Mouse (Mus musculus): ENCODE results near the gene Trpm2. TPM values are rescaled to one million over a fixed set of nuclear protein-coding genes. Genes with fewer than 3 reads are reported as not detected.

Gene Trpm2
- polyA plus RNA-seq, 1 experiment from 2014 or later, result 0.34 TPM

GRCm38 (mm10) chr10:77864067-77864761 is 106.1 kb downstream of the Trpm2 start:
- ATAC-seq (replicated peaks; ENCODE audit: insufficient number of reproducible peaks, insufficient read depth, low FRiP score, low read depth), result peak; percentile 74
- H3K4me1 ChIP-seq (replicated peaks), result no peaks in the 10 kb centered on the region
- H3K4me3 ChIP-seq, result peak overlapping the region; percentile 13; the same call in 1 of the 2 replicates
- H3K36me3 ChIP-seq, result no peaks in the 10 kb centered on the region
- no peak overlapping the region for H3K9ac ChIP-seq
- peak overlapping the region; percentile 33; the same call in 1 of the 2 replicates for H3K4me2 ChIP-seq
- H3K27me3 ChIP-seq, result peaks cover 11% of the 10 kb centered on the region; the same call in 1 of the 2 replicates
- 28% methylated on average over 14 of the region's 14 CpGs for WGBS
- no peak overlapping the region for H3K27ac ChIP-seq
- H3K9me3 ChIP-seq (replicated peaks), result no peaks in the 10 kb centered on the region

- no peaks in the 10 kb centered on the region for H3K4me1 ChIP-seq (replicated peaks)
- H3K4me3 ChIP-seq, result no peak within 1 kb of the TSS
- peaks cover 7% of the 10 kb centered on the region; the same call in 1 of the 2 replicates for H3K27me3 ChIP-seq
- no peaks in the 10 kb centered on the region for H3K9me3 ChIP-seq (replicated peaks)
- WGBS, result 35% methylated on average over 7 of the region's 7 CpGs
- no peak within 1 kb of the TSS for H3K27ac ChIP-seq
- ATAC-seq (replicated peaks; ENCODE audit: insufficient number of reproducible peaks, insufficient read depth, low FRiP score, low read depth), result no peak
- no peak within 1 kb of the TSS for H3K4me2 ChIP-seq
- H3K36me3 ChIP-seq, result no peaks in the 10 kb centered on the region
- no peak within 1 kb of the TSS for H3K9ac ChIP-seq
Observed at GRCm38 (mm10) chr10:77861675-77862074, 108.7 kb downstream of the Trpm2 start, which contains the start of gene Gm3285. Gene Gm3285 (plus strand): TSS chr10:77861975.

Other genes with a start within 250 kb of the Trpm2 start
- gene Krtap12-1, start 250.0 kb downstream of the Trpm2 start, polyA plus RNA-seq (2015; fragmentation: Nextera tagmentation; extraction: Ambion mirVana), result not detected in 2 replicates
- gene Gm10100, start 244.1 kb downstream of the Trpm2 start, polyA plus RNA-seq (2015; fragmentation: Nextera tagmentation; extraction: Ambion mirVana), result not detected in 2 replicates
- gene Gm18596, start 227.9 kb downstream of the Trpm2 start, polyA plus RNA-seq (2015; fragmentation: Nextera tagmentation; extraction: Ambion mirVana), result not detected in 2 replicates
- not detected in 2 replicates for gene Gm9736, start 219.2 kb downstream of the Trpm2 start, polyA plus RNA-seq (2015; fragmentation: Nextera tagmentation; extraction: Ambion mirVana)
- gene Gm3233, start 210.9 kb downstream of the Trpm2 start, polyA plus RNA-seq (2015; fragmentation: Nextera tagmentation; extraction: Ambion mirVana), result not detected in 2 replicates
- gene Gm3238, start 199.2 kb downstream of the Trpm2 start, polyA plus RNA-seq (2015; fragmentation: Nextera tagmentation; extraction: Ambion mirVana), result not detected in 2 replicates
- gene Gm7138, start 193.6 kb downstream of the Trpm2 start, polyA plus RNA-seq (2015; fragmentation: Nextera tagmentation; extraction: Ambion mirVana), result not detected in 2 replicates
- gene Gm3250, start 188.0 kb downstream of the Trpm2 start, polyA plus RNA-seq (2015; fragmentation: Nextera tagmentation; extraction: Ambion mirVana), result not detected in 2 replicates
- gene Gm7137, start 182.4 kb downstream of the Trpm2 start, polyA plus RNA-seq (2015; fragmentation: Nextera tagmentation; extraction: Ambion mirVana), result not detected in 2 replicates
- not detected in 2 replicates for gene Gm9639, start 175.5 kb downstream of the Trpm2 start, polyA plus RNA-seq (2015; fragmentation: Nextera tagmentation; extraction: Ambion mirVana)
- not detected in 2 replicates for gene Gm19668, start 171.4 kb downstream of the Trpm2 start, polyA plus RNA-seq (2015; fragmentation: Nextera tagmentation; extraction: Ambion mirVana)
- gene Gm9507, start 158.7 kb downstream of the Trpm2 start, polyA plus RNA-seq (2015; fragmentation: Nextera tagmentation; extraction: Ambion mirVana), result not detected in 2 replicates
- not detected in 2 replicates for gene Gm2696, start 155.9 kb downstream of the Trpm2 start, polyA plus RNA-seq (2015; fragmentation: Nextera tagmentation; extraction: Ambion mirVana)
- gene Krtap10-4, start 143.5 kb downstream of the Trpm2 start, polyA plus RNA-seq (2015; fragmentation: Nextera tagmentation; extraction: Ambion mirVana), result not detected in 2 replicates
- not detected in 2 replicates for gene Krtap10-10, start 134.6 kb downstream of the Trpm2 start, polyA plus RNA-seq (2015; fragmentation: Nextera tagmentation; extraction: Ambion mirVana)
- gene Gm36176, start 123.8 kb downstream of the Trpm2 start, polyA plus RNA-seq (2015; fragmentation: Nextera tagmentation; extraction: Ambion mirVana), result not detected in 2 replicates
- not detected in 2 replicates for gene Gm10318, start 117.7 kb downstream of the Trpm2 start, polyA plus RNA-seq (2015; fragmentation: Nextera tagmentation; extraction: Ambion mirVana)
- not detected in 2 replicates for gene Gm3285, start 108.6 kb downstream of the Trpm2 start, polyA plus RNA-seq (2015; fragmentation: Nextera tagmentation; extraction: Ambion mirVana)
- gene Lrrc3, start 68.0 kb downstream of the Trpm2 start, polyA plus RNA-seq (2015; fragmentation: Nextera tagmentation; extraction: Ambion mirVana), result 1.1 and 2.2 TPM in 2 replicates
- 16.7 and 20.8 TPM in 2 replicates for gene 1810043G02Rik, start 8.0 kb upstream of the Trpm2 start, polyA plus RNA-seq (2015; fragmentation: Nextera tagmentation; extraction: Ambion mirVana)
- 167 and 185 TPM in 2 replicates for gene Pfkl, start 39.5 kb upstream of the Trpm2 start, polyA plus RNA-seq (2015; fragmentation: Nextera tagmentation; extraction: Ambion mirVana)
- not detected in 2 replicates for gene Dnmt3l, start 71.4 kb upstream of the Trpm2 start, polyA plus RNA-seq (2015; fragmentation: Nextera tagmentation; extraction: Ambion mirVana)
- gene Aire, start 73.0 kb upstream of the Trpm2 start, polyA plus RNA-seq (2015; fragmentation: Nextera tagmentation; extraction: Ambion mirVana), result 0.16 and 1.5 TPM in 2 replicates
- gene Icosl, start 98.7 kb upstream of the Trpm2 start, polyA plus RNA-seq (2015; fragmentation: Nextera tagmentation; extraction: Ambion mirVana), result 1.5 and 2.9 TPM in 2 replicates
- 57.8 and 61.4 TPM in 2 replicates for gene D10Jhu81e, start 199.2 kb upstream of the Trpm2 start, polyA plus RNA-seq (2015; fragmentation: Nextera tagmentation; extraction: Ambion mirVana)
- gene Pwp2, start 214.6 kb upstream of the Trpm2 start, polyA plus RNA-seq (2015; fragmentation: Nextera tagmentation; extraction: Ambion mirVana), result 9.1 and 14.1 TPM in 2 replicates